Mouse (Mus musculus) liver, embryonic 14.5 days (tissue): Measurements from ENCODE around the gene Car11.

Experiments used
- CTCF ChIP-seq: IDR thresholded peaks from 2 replicates; pipeline ENCODE4 v1.5.1; 2016; ENCODE audit warnings: antibody characterized with exemption, low read depth, control low read depth
- EP300 ChIP-seq: IDR thresholded peaks from 2 replicates; pipeline ENCODE4 v1.6.1; 2016; ENCODE audit warnings: antibody characterized with exemption, low read depth

DNA sequence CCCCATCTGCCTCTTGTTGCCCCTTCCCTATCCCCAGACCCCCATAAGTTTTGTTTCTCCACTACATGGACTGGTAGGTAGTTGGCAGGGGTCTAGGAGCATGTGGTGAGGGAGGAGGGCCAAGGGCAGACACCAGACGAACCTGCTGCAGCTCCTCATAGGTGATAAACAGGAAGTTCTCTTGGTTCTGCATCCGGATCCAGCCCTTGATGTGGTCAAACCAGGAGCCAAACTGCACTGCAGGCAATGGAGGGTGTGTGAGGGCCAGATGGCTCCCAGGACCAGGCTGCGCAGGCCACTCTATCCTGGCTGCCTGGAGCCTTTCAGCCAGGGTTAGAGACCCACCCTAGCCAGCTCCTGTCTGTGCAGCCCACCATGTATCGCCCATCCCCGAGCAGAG is 33.8 kb downstream of the Car11 start:
- no peak for TF ChIP-seq CTCF
- TF ChIP-seq EP300, result no peak
